Mouse (Mus musculus): Measurements from ENCODE around the gene Scd4.

DNA sequence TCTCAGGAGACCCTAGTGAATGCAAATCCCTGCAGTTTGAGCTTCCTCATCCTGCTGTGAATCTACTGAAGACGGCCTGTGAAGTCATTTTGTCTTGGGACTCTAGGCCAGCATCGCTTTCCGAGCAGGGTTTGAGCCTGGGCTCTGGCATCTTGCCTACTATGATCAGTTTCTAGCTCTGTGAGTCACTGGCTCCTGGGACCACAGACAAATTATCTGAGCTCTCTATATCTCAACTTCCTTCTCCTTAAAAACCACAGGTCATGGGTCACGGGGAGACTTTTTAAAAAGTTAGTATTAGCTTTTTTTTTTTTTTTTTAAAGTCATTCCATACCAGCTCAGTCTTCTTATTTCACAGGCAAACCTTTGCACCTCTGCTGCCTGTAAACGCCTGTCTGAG is 981 bp upstream of the Scd4 start:
- TF ChIP-seq POLR2A (IDR thresholded peaks at IDR 0.05; ENCODE audit: low read depth, low read length) (no peak), CTCF (IDR thresholded peaks at IDR 0.05; ENCODE audit: extremely low read depth, insufficient read depth, insufficient read length, insufficient replicate concordance) (no peak)
